Mouse (Mus musculus): Measurements from ENCODE around the gene Inka2.
"Not testable (repeated sequence)": the region's sequence is repeated elsewhere in the genome, so short reads cannot be mapped to it uniquely, and the experiment has no call there.

The Inka2 gene

DNA sequence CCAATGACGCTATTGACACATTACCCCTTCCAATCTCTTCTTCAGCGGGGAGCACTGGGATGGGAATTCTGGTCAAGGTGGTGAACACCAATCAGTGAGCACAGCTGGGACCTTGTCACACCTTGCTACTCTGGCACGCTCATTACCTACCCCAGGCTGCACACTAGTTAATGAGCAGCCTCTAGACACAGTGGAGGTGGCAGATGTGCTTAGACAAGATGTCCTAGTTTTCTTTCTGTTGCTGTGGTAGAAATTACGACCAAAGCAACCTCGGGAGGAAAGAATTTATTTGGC lies 7.3 kb upstream of the Inka2 start:
- no peak for DNase-seq (ENCODE audit: low spot score)

GRCm38 (mm10) chr3:105698311-105698710 lies 6.1 kb upstream of the Inka2 start:
- DNase-seq (ENCODE audit: low spot score), result no peak

DNA sequence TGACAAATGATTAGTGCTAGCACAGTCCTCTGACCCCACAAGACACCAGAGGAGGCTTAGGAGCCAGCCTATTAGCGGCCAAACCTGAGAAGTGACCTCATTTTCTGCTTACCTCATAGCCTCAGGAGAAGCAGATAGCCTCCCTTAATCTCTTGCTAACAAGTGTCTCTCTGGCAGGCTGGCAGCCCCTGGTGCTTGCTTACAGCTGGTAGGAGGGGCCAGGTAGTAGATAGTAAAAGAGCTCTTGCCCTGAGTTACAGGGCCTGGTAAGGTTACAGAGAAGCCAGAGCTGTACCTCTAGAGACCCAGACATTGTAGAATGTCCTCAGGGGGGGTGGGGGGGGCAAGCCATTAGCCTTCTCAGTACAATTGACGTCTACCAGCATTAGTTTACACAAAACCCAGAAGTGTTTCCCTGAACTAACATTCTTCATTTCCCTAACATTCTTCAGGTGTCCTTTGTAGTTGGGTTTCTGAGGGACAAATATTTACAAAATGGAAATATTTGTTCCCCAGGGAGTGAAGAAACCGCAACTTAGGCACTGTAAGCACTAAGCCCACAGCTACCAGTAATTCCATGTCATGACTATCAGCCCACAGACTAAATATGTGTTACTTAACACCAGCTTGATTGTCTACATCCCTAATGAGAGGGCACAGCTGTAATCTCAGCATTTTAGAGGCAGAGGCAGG lies 5.0 kb upstream of the Inka2 start:
- DNase-seq (ENCODE audit: low spot score), result peak; percentile 72

GRCm38 (mm10) chr3:105700786-105701185 lies 3.6 kb upstream of the Inka2 start:
- not testable (repeated sequence) for DNase-seq (ENCODE audit: low spot score)

- DNase-seq (ENCODE audit: low spot score), result no peak
Observed at GRCm38 (mm10) chr3:105701399-105701798, 3.0 kb upstream of the Inka2 start.

DNA sequence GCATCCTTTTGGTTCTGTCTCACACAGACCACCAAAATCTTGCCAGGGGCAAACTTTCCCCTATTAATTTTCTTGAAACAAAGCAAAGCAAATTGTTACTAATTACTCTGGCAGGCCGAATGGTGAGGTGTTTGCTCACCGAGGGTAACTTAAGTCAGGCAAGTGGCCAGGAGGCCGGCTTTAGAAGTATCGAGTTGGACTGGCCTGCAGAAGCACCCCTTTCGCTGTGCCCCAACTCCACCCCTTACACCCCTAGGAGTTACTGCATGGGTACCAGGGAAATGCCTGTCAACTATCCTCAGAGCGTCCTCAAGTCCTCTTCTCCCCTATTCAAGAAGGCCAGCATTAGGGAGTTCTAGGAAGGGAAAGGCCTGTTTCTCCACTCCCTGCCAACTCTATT lies 828 bp upstream of the Inka2 start:
- DNase-seq (ENCODE audit: low spot score), result no peak

GRCm38 (mm10) chr3:105705061-105705549 lies 706 bp downstream of the Inka2 start:
- no peak for DNase-seq (ENCODE audit: low spot score)

GRCm38 (mm10) chr3:105705561-105705960 lies 1.2 kb downstream of the Inka2 start:
- DNase-seq (ENCODE audit: low spot score), result no peak

DNA sequence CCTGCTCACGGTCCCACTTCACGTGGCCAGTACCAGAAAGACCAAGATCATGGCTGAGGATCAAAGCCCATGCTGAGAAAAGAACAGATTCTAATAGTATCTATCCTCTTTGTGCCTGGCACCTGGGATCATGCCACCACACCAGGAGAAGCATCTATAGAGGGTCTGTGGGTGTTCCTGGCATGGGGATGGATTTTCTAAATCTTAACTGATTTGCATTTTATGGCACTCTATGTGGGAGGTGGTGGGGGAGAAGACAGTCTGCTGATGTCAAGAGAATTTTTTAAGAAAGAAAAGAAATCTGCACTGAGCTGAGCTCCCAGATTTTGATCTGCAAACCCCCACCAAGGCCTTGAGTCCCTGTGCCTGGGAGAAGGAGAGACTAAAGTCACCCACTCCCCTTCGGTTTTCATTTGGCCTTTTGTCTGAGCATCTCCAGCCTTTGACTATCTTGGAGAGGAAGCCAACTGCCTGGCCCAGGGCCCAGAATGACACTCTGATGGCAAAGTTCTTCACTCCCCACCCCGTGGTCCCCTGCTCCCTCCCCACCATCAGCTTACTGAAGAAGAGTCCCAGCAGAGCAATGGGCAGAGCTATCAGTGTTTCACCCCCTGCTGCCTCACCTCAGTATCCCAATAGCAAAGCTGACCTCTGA lies 2.1 kb downstream of the Inka2 start:
- no peak for DNase-seq (ENCODE audit: low spot score)

- no peak for DNase-seq (ENCODE audit: low spot score)
Observed at GRCm38 (mm10) chr3:105707590-105707989, 3.2 kb downstream of the Inka2 start.

DNA sequence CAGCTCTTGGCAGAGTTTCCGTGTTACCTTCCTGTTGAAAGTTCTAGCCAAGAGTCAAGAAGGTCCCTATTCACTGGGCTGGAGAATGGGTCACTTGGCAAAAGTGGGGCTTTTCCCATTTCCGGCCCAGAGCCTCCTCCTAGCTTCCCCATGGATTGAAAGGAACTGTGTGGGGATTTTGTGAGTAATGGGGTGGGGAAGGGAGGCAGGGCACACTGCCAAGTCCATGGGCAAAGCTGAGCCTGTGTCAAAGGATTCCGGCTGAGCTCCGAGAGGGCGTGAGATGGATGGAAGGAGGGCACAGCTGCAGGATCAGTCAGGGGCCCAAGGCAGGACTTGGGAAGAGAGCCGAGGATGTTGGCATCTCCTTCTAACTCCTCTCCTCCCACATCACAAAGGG lies 5.8 kb downstream of the Inka2 start:
- DNase-seq (ENCODE audit: low spot score), result no peak

- no peak for DNase-seq (ENCODE audit: low spot score)
Observed at GRCm38 (mm10) chr3:105711741-105712140, 7.3 kb downstream of the Inka2 start.

DNA sequence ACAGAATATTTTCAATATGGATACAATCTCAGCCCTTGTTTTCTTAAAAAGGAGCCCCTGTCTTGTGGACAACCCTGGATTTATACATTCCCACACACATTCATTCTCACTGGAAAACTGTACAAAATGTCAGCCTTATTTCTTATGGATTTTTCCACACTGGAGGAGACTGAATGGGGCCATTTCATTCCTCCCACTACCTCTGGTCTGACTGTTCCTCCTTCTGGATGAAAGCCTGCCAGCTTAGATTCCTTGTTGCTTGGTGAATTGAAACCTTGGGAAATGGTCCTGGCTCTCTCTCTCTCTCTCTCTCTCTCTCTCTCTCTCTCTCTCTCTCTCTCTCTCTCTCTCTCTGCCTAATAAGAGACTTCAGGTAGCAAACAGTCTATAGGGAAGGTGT lies 8.4 kb downstream of the Inka2 start:
- DNase-seq (ENCODE audit: low spot score), result no peak

DNA sequence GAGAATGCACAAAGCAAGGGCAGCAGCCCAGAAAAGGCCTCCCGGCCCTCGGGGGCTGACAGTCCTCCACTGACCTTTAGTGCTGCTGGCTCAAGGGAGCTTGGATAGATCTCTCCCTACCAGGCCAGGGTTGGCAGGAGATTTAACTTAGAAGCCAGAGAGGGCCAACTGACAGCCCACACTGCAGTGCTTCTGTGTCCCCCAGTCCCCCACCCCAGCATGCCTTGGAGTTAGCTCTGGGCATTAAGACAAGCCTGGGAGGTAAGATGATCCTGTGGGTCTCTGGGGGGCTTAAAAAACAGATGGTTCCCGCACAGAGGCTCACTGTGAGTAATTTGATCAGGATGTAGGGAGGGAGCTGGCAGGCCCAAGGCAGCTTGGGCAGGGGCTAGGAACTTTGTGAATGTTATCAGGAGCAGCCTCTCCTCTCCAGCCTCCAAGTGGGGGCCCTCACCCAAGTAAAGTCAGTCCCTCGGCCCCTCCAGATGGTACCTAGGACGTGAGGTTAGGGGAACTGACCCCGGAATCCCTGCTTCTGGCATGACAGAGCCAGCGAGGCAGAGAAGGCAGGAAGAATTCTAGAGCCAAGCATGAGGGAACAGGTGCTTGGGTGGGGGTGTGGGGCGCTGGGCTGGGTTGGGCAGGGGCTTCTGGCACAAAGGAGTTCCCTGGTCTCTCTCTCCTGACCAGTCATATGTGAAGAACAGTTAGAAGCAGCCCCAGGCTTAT lies 9.9 kb downstream of the Inka2 start:
- DNase-seq (ENCODE audit: low spot score), result no peak

DNA sequence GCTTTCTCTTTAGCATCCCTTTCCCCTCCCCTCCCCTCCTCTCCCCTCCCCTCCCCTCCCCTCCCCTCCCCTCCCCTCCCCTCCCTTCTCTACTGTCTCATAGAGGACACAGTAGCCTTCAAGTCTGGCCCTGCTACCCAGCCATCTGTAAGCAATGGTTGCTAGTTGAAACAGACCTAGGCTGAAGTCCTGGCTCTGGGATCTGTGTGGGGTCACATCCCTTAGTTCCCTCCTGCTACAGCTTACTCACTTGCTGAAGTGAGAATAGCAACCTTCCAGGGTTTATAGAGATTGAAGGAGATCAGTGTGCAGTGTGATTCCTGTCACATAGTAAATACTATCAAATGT lies 10.4 kb downstream of the Inka2 start:
- no peak for DNase-seq (ENCODE audit: low spot score)

DNA sequence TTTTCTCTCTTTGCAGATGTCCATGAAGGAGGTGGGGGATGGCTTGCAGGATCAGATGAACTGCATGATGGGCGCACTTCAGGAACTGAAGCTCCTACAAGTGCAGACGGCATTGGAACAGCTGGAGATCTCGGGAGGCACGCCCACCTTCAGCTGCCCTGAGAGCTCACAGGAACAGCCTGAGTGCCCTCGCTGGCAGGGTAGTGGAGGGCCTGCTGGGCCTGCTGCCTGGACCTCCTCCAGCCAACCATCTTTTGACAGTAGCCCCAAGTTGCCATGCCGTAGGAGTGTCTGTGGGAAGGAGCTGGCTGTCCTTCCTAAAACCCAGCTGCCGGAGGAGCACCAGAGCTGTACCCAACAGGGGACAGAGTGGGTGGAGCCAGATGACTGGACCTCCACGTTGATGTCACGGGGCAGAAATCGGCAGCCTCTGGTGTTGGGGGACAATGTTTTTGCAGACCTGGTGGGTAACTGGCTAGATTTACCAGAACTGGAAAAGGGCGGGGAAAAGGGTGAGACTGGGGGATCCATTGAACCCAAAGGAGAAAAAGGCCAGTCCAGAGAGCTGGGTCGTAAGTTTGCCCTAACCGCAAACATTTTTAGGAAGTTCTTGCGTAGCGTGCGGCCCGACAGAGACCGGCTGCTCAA lies 12.1 kb downstream of the Inka2 start:
- DNase-seq (ENCODE audit: low spot score), result no peak

GRCm38 (mm10) chr3:105717856-105718555 lies 13.6 kb downstream of the Inka2 start:
- DNase-seq (ENCODE audit: low spot score), result no peak

GRCm38 (mm10) chr3:105718746-105719145 lies 14.3 kb downstream of the Inka2 start:
- no peak for DNase-seq (ENCODE audit: low spot score)

DNA sequence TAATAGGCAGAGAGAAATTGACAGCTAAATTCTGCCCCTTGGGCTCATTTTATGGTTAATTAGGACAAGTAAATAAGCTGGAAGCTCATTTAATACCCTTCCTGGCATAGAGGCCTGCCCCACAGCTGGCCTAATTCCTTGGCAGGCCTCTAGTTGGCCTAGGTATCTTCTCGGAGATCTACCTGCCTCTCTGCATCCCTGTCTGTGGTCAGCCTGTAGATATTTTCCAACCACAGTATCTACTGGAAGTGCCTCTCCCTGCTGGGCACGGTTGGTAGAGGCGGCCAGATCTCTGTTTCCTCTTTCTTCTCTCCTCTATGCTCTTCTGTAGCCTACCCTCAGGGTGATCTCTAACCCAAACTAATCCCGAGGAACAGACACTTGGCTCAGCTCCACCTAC lies 15.6 kb downstream of the Inka2 start:
- no peak for DNase-seq (ENCODE audit: low spot score)

GRCm38 (mm10) chr3:105720514-105720913 lies 16.1 kb downstream of the Inka2 start:
- DNase-seq (ENCODE audit: low spot score), result no peak

- no peak for DNase-seq (ENCODE audit: low spot score)
Observed at GRCm38 (mm10) chr3:105721681-105722201, 17.3 kb downstream of the Inka2 start.

- DNase-seq (ENCODE audit: low spot score), result no peak
Observed at GRCm38 (mm10) chr3:105722510-105722909, 18.1 kb downstream of the Inka2 start.

Data from lung, postnatal 25 days (tissue).